Mouse (Mus musculus) Muller cell, postnatal 12 days (primary cell): ENCODE measurements around the gene Rnf169.
A peak's percentile ranks its signal among the peaks of the same experiment; 100 is the strongest.
"Not testable (repeated sequence)": the region's sequence is repeated elsewhere in the genome, so short reads cannot be mapped to it uniquely, and the experiment has no call there.

ENCODE experiments used
- DNase-seq: peaks from one replicate; pipeline ENCODE4 v3.0.0-alpha.2; 2015; ENCODE audit errors: inconsistent ontology term

Rnf169 gene

GRCm38 (mm10) chr7:99979546-99980131 is 609 bp downstream of the Rnf169 start:
- DNase-seq = peak; percentile 67

GRCm38 (mm10) chr7:99979081-99979480 is 1.2 kb downstream of the Rnf169 start:
- no peak for DNase-seq

- DNase-seq = no peak
Observed at GRCm38 (mm10) chr7:99978041-99978440, 2.2 kb downstream of the Rnf169 start.

GRCm38 (mm10) chr7:99975819-99976575 is 4.3 kb downstream of the Rnf169 start:
- DNase-seq = no peak

GRCm38 (mm10) chr7:99974208-99974970 is 5.9 kb downstream of the Rnf169 start:
- peak; percentile 46 for DNase-seq

GRCm38 (mm10) chr7:99972912-99973311 is 7.3 kb downstream of the Rnf169 start:
- DNase-seq = not testable (repeated sequence)

GRCm38 (mm10) chr7:99971926-99972325 is 8.3 kb downstream of the Rnf169 start:
- no peak for DNase-seq

- DNase-seq = no peak
Observed at GRCm38 (mm10) chr7:99969151-99969550, 11.1 kb downstream of the Rnf169 start.

GRCm38 (mm10) chr7:99966011-99966721 is 14.1 kb downstream of the Rnf169 start:
- no peak for DNase-seq

GRCm38 (mm10) chr7:99965020-99965841 is 15.0 kb downstream of the Rnf169 start:
- peak; percentile 26 for DNase-seq

GRCm38 (mm10) chr7:99963237-99963860 is 16.9 kb downstream of the Rnf169 start:
- DNase-seq = no peak

GRCm38 (mm10) chr7:99962536-99963236 is 17.6 kb downstream of the Rnf169 start:
- no peak for DNase-seq

GRCm38 (mm10) chr7:99961518-99961917 is 18.7 kb downstream of the Rnf169 start:
- DNase-seq = no peak

GRCm38 (mm10) chr7:99960571-99960970 is 19.7 kb downstream of the Rnf169 start:
- not testable (repeated sequence) for DNase-seq

- no peak for DNase-seq
Observed at GRCm38 (mm10) chr7:99957226-99957965, 22.9 kb downstream of the Rnf169 start.

- no peak for DNase-seq
Observed at GRCm38 (mm10) chr7:99956095-99956494, 24.2 kb downstream of the Rnf169 start.

GRCm38 (mm10) chr7:99954212-99954611 is 26.0 kb downstream of the Rnf169 start:
- no peak for DNase-seq

- no peak for DNase-seq
Observed at GRCm38 (mm10) chr7:99953442-99954098, 26.7 kb downstream of the Rnf169 start.

GRCm38 (mm10) chr7:99947329-99947728 is 32.9 kb downstream of the Rnf169 start:
- DNase-seq = peak; percentile 30
